Mouse (Mus musculus) duodenum, adult 2 months (tissue): ENCODE results near the gene Asb11. TPM values are rescaled to one million over a fixed set of nuclear protein-coding genes. Genes with fewer than 3 reads are reported as not detected.

ENCODE experiments used
- polyA plus RNA-seq: library from polyadenylated mRNA; depleted of rRNA; stranded (reverse); fragments of >200 nt; gene quantifications from 2 replicates; pipeline ENCODE4 v1.2.3, GENCODE M21; 2012; ENCODE audit warnings: low replicate concordance; rRNA removed

Gene Asb11
- polyA plus RNA-seq, result 0.09 and 1.2 TPM in 2 replicates

DNA sequence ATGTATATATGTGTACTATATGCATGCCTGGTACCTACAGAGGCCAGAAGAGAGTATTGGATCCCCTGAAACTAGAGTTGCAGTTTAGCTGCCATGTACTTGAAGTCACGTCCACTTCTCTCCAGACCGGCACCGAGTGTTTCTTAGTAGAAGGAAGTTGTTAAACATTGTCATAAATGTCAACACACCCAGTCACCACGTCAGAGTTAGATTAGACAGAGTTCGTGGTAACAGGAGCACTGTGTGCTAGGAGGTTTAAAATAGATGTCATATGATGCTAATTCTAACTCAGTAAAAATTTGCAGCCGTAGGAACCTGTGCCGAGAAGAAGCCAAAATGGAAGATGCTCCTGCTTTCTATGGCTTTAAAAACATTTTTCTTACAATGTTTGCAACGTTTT, at the start of gene Asb11:
Gene Asb11 (plus strand): TSS at position 286 of the 400 bp plus-strand sequence.

DNA sequence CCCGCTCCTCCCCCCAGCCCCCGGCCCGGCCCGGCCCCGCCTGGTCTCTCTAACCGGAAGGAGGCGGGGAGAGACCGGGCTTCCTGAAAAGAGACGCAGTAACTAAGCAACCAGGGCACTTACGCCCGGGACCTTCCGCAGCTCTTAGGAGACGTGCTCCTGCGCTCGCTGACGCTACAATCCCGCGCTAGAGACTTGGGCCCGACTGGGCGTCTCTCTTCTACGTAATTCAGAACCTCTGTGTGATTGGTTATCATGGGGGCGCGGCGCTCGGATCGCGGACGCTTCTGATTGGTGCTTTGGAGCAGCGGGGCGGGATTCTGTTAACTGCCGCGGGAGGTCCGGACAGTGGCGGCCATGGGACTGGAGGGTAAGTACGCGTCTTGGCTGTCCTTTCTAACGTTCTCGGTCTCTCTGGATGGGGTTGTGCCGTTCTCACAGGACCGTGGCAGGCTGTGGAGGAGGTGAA, 17.3 kb upstream of the Asb11 start, which contains the start of gene Piga:
Gene Piga (plus strand): TSS at position 317 of the 469 bp plus-strand sequence.

DNA sequence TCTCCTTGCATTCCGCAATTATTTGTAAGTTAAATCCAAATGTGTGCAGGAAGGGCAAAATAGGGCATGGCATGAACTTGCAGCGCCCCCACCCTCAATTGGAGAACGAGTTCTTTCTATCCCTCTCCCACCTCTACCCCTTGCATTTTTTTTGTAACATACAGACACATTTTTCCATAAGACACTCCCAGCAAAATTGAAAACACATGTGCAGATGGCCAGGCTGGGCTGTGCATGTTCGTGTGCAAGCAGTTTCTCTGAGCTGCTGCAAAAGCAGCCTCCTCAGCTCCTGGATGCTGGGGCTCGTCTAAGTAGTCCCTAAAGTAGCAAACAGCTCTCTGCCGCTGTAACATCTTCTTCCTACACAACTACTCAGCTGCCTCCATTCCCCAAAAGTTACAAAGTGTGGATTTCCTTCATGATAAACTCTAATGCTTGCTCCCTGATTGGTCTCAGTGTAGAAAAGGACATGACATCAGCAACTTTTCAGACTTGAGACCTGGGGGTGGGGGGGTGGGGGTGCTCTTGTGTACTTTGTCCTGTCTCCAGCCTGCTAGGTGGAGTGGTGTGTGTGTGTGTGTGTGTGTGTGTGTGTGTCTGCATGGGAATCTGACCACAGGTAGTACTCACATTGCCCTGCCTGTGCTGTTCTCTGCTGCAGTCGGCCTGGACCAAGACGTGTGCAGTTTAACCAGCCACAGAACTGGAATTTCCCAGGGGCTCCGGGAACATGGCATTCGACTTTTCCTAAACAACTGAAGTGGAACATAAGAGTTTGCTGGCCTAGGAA, 69.1 kb downstream of the Asb11 start, which contains the start of gene Asb9:
Gene Asb9 (plus strand): TSS at position 619 of the 790 bp plus-strand sequence.

Other genes with a start within 250 kb of the Asb11 start
- gene Bmx, start 178.8 kb upstream of the Asb11 start, polyA plus RNA-seq, result 0.06 and 0.23 TPM in 2 replicates
- gene Pir, start 167.6 kb upstream of the Asb11 start, polyA plus RNA-seq, result 0.72 and 0.79 TPM in 2 replicates
- 0.33 and 1.1 TPM in 2 replicates for gene Vegfd, start 63.6 kb upstream of the Asb11 start, polyA plus RNA-seq
- 1.3 and 2.0 TPM in 2 replicates for gene Piga, start 17.2 kb upstream of the Asb11 start, polyA plus RNA-seq
- not detected in 2 replicates for gene Asb9, start 69.3 kb downstream of the Asb11 start, polyA plus RNA-seq